Mouse (Mus musculus) cerebellum, postnatal 36 days (tissue): ENCODE results near the gene Stat6.

Experiments
- DNase-seq, 2 experiments: peaks; one replicate each; pipeline ENCODE4 v3.0.0; 2021 to 2022; ENCODE audit warnings: mixed read lengths in 2 of 2

The Stat6 gene

GRCm38 (mm10) chr10:127615591-127615990, 27.2 kb upstream of the Stat6 start:
- no peak for DNase-seq

GRCm38 (mm10) chr10:127616261-127616679, 26.5 kb upstream of the Stat6 start:
- no peak for DNase-seq

GRCm38 (mm10) chr10:127617294-127617693, 25.5 kb upstream of the Stat6 start:
- peak; percentile 64 to 65 for DNase-seq

- DNase-seq: peak; percentile 51 to 59
Measured at GRCm38 (mm10) chr10:127618173-127618572, 24.6 kb upstream of the Stat6 start.

- no peak for DNase-seq
Measured at GRCm38 (mm10) chr10:127619119-127619721, 23.6 kb upstream of the Stat6 start.

- DNase-seq: peak in 1 of 2 experiments; percentile 51
Measured at GRCm38 (mm10) chr10:127619941-127620405, 22.8 kb upstream of the Stat6 start.

GRCm38 (mm10) chr10:127620406-127621190, 22.2 kb upstream of the Stat6 start, which contains the start of gene Lrp1:
Lrp1 (minus strand) TSS chr10:127621148.
- DNase-seq: peak; percentile 43 to 45

- DNase-seq: peak; percentile 88 to 91
Measured at GRCm38 (mm10) chr10:127621191-127622056, 21.4 kb upstream of the Stat6 start.

GRCm38 (mm10) chr10:127622057-127622392, 20.8 kb upstream of the Stat6 start:
- DNase-seq: peak; percentile 67 to 69

- DNase-seq: no peak
Measured at GRCm38 (mm10) chr10:127622661-127623060, 20.1 kb upstream of the Stat6 start.

GRCm38 (mm10) chr10:127623439-127624216, 19.2 kb upstream of the Stat6 start:
- no peak for DNase-seq

GRCm38 (mm10) chr10:127626433-127626832, 16.4 kb upstream of the Stat6 start:
- peak; percentile 52 to 74 for DNase-seq

- no peak for DNase-seq
Measured at GRCm38 (mm10) chr10:127631261-127632214, 11.2 kb upstream of the Stat6 start.

- no peak for DNase-seq
Measured at GRCm38 (mm10) chr10:127632668-127633271, 10.0 kb upstream of the Stat6 start.

GRCm38 (mm10) chr10:127640421-127640820, 2.4 kb upstream of the Stat6 start:
- no peak for DNase-seq

GRCm38 (mm10) chr10:127641861-127642771, 670 bp upstream of the Stat6 start:
- DNase-seq: peak; percentile 90 to 93

GRCm38 (mm10) chr10:127643553-127644238, 910 bp downstream of the Stat6 start:
- DNase-seq: peak; percentile 15 to 18

- DNase-seq: no peak
Measured at GRCm38 (mm10) chr10:127645791-127646190, 3.0 kb downstream of the Stat6 start.
